Mouse (Mus musculus): ENCODE results near the gene Mif4gd. TPM values are rescaled to one million over a fixed set of nuclear protein-coding genes. Genes with fewer than 3 reads are reported as not detected.
A peak's percentile ranks its signal among the peaks of the same experiment; 100 is the strongest.

Mif4gd gene
- total RNA-seq, 2 experiments from 2014 or later = 73.4 to 195 TPM

DNA sequence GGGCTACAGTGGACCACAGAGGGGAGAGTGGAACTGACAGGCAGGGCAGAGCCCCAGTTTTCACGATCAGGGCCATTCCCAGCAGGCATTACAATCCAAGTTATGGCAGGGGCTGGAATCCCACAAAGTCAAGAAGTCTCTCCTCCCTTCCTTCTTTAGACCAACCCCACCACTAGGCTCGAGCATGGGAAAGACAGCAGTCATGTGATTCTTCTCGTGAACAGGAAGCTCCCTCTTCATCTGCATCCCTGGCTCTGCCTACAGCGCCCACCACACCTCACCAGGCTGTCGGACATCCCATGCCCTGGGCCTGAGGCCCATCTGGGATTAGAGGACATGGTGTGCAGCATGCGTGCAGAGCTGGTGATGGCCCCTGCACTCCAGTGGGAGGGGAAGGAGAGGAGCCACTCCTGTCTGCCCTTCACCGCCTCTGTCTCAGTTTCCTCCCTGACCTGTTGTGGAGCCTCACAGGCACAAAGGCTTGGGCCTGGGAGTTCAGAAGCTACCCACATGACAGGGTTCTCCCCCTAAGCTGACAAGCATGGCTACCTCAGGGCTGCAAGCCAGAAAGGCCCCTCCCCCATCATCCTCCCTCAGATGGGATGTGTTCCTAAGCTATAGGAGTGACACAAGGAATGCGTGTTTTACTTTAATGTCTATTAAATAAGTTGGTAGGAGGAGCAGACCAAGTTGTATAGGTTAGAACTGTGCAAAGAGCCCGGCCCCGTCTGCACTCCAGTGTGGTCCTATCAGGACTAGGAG is 1.8 kb upstream of the Mif4gd start:
- DNase-seq = no peak

DNA sequence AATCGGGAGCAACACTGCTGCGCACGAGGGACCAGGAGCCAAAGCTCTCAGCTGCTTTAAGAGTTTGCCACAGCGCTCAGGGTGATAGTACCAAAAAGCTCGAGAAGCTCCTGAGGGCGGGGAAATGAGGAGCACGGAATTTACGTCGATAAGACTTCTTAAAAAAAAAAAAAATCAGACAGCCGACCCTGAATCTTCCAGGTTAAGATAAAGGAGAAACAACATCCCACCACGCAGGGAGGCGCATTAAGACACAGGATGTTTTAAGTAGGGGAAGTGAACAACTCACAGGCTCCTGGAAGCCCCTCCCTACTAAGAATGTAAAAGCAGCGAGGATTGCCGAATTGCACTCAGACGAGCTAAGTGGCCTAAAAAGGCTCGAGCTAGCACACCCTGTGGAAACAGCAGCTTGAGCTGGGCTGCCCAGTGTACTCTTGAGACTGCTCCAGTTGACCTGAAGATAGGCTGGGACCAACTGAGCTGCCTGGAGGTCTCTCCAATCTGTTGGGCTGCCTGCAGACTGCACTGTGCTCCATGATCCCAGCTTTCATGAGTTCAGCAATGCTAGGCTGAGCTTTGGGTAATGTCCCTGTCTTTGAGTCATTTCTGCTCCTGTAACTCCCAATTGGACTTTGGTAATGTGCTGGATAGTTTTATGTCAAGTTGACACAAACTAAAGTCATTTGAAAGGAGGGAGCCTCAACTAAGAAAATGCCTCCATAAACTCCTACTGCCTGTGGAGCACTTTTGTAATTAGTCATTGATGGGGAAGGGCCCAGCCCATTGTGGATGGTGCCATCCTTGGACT is 573 bp upstream of the Mif4gd start:
- no peak for DNase-seq

DNA sequence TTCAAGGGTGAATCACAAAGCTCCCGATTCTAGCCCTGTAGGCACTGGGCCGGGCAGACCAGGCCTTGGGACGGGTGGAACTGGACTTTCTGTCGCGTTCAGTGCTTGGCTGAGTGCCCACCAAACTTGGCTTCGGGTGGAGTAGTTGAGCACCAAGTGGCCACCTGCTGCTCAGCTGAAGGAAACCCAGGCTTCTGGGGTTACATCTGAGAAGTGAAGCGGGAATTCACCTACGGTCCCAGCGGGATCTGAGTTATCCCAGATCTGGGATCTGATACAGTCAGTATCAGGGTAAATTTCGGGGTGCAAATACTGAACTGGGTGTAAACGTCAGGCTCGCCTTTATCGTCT is 735 bp downstream of the Mif4gd start:
- DNase-seq = peak; percentile 92

- peak; percentile 40 to 49 for DNase-seq
Measured at GRCm38 (mm10) chr11:115611173-115611572, 1.6 kb downstream of the Mif4gd start.

DNA sequence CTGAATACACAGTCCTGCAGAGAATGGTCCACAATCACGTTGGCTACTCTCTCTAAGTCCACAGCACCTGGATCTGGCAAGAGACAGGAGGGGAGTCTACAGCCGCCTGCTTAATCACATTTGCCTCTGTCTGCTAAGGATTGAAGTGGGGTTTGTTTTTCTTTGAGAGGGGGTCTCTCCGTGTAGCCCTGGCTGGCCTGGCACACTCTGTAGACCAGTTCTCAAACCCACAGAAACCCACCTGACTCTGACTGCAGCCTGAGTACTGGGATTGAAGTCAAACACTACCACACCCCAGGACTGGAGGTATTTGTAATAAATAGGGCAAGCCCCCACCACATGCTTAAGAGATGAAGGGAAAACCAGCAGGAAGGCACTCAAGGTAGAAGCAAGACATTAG is 3.2 kb downstream of the Mif4gd start:
- no peak for DNase-seq

DNA sequence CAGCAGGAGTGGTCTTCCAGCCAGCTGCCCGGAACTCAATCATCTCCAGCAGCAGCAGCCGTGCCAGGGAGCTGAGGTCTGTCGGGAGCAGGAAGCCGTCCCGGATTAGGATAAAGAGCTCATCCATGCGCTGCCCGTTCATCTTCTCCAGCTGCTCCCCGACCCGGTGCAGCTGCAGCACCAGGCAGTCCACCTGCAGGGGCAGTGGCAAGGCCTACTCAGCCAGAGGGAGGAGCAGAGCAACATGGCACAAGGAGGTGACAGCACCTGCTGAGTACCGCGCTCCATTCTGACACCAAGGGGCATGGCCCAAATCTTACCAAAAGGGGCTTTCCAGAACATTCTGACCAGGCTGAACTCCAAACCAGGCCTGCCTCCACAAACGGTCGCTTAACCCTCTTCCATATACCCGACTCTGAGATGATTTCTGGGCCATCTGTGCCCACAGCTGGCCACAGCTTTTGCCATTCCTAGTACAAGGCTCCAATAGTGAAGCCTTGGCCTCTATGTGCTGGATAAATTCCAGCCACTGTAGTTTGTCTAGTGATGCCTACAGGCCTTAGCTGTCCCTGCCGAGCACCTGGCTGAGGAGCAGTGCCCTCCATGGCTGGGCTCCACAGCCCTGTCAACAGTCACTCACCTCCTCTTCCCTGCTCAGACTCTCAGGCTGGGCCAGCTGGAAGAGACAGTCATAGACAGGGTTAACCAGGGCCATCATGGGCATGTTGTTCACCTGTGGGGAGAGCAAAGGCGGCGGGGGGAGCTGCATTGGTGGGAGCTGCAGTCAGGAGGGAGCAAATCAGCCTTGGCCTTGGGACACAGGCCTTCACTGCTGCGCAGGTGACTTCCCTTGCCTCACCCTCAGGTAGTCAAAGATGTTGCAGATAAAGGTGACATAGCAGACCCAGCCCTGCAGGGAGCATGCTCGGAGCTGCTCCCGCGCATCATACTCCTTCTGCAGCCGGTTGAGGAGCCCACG is 4.1 kb downstream of the Mif4gd start:
- DNase-seq = no peak

GRCm38 (mm10) chr11:115606733-115607132 is 6.0 kb downstream of the Mif4gd start:
- DNase-seq = no peak

DNA sequence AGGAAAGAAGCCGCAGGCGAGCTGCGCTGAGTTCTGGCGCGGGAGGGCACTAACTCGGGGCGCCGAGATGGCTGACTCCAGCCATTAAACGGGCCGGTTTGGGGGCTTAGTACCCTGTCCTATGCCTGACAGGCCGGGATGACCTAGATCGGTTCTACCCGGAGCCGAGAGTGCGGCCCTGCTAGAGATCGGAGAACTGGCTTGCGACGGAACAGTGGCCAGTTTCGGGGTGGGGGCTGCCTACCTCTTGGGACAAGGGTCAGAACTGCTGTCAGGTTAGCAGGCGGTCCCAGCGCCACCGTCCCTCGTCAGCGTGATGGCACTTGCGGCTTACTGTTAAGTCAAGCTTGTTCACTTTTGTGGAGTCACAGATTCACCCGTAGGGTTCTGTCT is 8.5 kb downstream of the Mif4gd start:
- peak in 1 of 2 experiments; percentile 34 for DNase-seq

GRCm38 (mm10) chr11:115603476-115604303 is 9.1 kb downstream of the Mif4gd start, which contains the start of the genes Mrps7 and Gga3:
Mrps7 (plus strand) TSS chr11:115603925.
Gga3 (minus strand) TSS chr11:115604051.
- DNase-seq = peak; percentile 94 to 97

DNA sequence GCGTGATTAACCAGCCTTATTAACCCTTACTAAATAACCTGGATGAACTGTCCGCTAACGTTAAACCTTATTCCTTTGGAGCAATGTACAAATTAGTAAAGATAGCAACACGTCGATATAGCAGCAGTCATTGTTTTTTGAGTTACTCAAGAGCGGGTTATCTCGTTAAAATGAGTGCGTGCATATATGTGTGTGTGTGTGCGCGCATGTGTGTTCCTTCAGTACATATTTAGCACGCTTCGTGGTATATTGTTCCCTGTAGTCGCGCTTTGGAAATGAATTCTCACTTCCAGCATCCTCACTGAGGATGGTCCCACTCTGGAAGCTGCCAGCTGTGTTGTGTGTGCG is 9.7 kb downstream of the Mif4gd start:
- no peak for DNase-seq

DNA sequence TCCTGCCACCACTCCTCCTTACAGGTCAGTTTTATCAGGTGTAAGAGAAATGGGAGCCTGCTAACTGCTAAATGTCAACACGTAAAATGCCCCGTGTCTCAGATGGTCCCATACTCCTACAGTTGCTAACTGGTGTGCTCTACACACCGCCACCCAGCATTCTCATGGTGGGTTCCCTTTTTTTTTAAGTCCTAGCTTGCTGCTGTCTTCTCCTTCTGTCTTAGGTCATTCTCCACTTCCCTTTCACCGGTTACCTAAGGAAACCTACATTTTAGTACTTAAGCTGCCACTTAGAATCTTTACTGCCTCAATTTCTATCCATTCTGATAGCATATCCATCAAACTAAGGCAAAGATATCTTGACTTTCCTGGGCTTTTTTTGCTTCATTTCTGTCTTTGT is 11.6 kb downstream of the Mif4gd start:
- DNase-seq = no peak

GRCm38 (mm10) chr11:115600743-115601142 is 12.0 kb downstream of the Mif4gd start:
- no peak for DNase-seq

DNA sequence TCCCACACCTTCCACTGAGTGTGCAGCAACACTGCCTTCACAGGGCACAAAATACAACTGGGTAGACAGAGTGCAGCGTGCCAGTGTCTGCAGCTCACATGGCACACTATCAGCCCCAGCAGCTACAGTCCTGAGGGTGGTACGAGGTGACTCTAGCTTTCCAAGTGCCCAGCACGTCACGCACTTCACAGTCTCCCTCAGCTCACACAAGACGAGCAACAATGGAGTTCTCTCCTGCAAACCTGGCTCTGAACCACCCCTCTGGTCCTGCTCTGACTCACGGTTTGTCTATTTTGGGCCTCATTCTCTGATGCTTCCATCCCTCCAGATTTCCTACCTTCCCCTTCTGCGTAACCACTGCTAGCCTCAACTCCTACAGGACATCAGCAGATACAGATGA is 13.0 kb downstream of the Mif4gd start:
- DNase-seq = peak in 1 of 2 experiments; percentile 0

GRCm38 (mm10) chr11:115598309-115598708 is 14.5 kb downstream of the Mif4gd start:
- peak in 1 of 2 experiments; percentile 2 for DNase-seq

GRCm38 (mm10) chr11:115595209-115595608 is 17.6 kb downstream of the Mif4gd start:
- DNase-seq = no peak

- no peak for DNase-seq
Measured at GRCm38 (mm10) chr11:115590526-115591075, 22.2 kb downstream of the Mif4gd start.

DNA sequence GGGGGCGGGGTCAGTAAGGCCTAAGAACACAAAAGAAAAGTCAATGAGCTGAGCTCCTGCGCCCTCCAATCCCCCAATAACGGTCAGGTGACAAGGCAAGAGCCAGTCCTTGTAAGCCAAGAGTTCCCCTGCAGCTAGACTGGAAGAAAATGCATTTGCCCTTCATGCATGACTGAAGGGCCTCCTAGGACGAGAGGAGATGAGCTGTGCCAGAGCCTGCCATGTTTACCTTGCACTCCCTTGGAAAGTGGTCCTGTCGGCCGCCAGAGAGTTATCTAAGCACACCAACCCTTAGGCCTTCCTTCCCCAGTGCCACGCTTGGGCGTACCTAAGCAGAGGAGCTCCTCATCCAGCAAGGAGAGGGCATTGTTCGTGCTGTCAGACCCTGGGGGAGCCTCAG is 24.8 kb downstream of the Mif4gd start:
- DNase-seq = no peak

GRCm38 (mm10) chr11:115586403-115586802 is 26.4 kb downstream of the Mif4gd start:
- no peak for DNase-seq

DNA sequence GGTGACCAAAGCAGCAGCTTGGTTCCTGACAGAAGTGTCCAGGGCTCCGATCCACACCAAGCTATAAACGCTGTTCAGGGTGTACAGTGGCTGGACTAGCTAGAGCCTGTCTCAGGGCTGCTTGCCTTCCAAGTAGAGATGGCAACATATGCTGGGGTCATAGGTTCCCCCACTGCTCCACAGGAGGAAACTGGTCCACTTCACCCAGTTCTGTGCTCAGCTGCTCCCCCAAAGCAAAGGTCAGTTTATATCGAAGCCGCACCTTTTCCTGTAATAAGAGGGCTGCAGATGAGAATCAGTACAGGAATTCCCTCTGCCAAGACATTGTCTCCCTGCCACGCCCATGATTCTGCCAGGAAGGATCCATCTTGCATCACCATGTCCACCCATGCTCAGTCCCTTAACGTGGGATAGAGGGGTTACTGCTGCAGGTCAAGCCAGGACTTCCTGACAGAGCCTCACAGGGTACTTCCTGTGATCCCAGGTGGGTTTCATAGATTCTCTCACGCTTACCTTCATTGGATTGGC is 27.1 kb downstream of the Mif4gd start:
- DNase-seq = no peak

DNA sequence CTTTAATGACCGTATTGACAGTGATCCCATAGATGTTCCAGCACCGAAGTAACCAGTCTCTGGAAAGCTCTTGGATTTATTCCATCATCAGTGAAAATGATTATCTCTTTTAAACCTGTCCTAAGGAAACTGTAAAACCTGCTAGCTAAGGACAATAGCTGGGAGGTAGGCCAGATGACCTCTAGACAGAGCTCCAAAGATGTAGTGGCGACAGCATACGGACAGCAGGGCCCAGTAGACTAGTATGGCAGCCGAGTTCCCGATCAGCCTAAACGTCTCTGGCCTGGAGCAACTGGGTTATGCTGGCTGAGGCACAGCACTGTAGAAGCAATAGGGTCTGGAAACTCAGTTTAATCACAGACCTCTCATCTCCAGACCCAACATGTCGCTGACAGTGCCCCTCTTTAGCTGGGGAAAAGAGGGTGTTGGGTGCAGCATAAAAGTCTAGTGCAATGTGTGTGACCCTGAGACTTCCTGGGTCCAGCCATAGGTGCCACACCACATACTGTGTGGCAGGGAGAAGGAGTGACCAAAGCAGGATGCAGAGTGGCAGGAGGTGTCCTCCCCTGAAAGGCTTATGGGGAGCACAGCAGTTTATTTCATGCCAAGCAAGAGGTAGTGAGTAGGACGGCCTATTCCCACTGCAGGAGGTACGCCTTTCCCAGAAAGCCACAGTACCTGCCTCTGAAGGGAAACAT is 28.2 kb downstream of the Mif4gd start:
- no peak for DNase-seq

All from adrenal gland, postnatal 36 days (tissue).